Mouse (Mus musculus) forebrain, embryonic 16.5 days (tissue): ENCODE data around the gene Sfxn3. TPM values are rescaled to one million over a fixed set of nuclear protein-coding genes. Genes with fewer than 3 reads are reported as not detected.

ENCODE experiments used
- ATAC-seq: fragments of 200-750 bp; cut with Nextera tagmentation; 2 replicates; pipeline ENCODE4 v1.8.0; 2017; ENCODE audit warnings: mild to moderate bottlenecking, moderate library complexity
- H3K27ac ChIP-seq: fragments of 300-500 bp; sonication (generic); 2 replicates; pipeline ENCODE4 v1.5.1; 2014; ENCODE audit warnings: low read length, control low read depth
- H3K27me3 ChIP-seq: fragments of 300-500 bp; sonication (generic); replicated peaks from 2 replicates; pipeline ENCODE4 v1.6.1; 2014; ENCODE audit warnings: low read length; ENCODE audit not compliant: control insufficient read depth, insufficient read depth
- H3K36me3 ChIP-seq: fragments of 300-500 bp; sonication (generic); 2 replicates; pipeline ENCODE4 v1.6.1; 2014; ENCODE audit not compliant: control insufficient read depth, insufficient read depth
- H3K4me1 ChIP-seq: fragments of 300-500 bp; sonication (generic); replicated peaks from 2 replicates; pipeline ENCODE4 v1.6.1; 2014; ENCODE audit warnings: low read length; ENCODE audit not compliant: control insufficient read depth, insufficient read depth
- H3K4me2 ChIP-seq: fragments of 300-500 bp; sonication (generic); 2 replicates; pipeline ENCODE4 v1.6.1; 2014; ENCODE audit warnings: mild to moderate bottlenecking, low read length, control low read depth
- H3K4me3 ChIP-seq: fragments of 300-500 bp; sonication (generic); replicated peaks from 2 replicates; pipeline ENCODE4 v1.5.1; 2014; ENCODE audit warnings: mild to moderate bottlenecking, low read length, control low read depth
- H3K9ac ChIP-seq: fragments of 300-500 bp; sonication (generic); replicated peaks from 2 replicates; pipeline ENCODE4 v1.6.1; 2014; ENCODE audit warnings: low read depth, low read length, control low read depth
- H3K9me3 ChIP-seq: fragments of 300-500 bp; sonication (generic); 2 replicates; pipeline ENCODE4 v1.6.1; 2016; ENCODE audit warnings: low read length; ENCODE audit not compliant: control insufficient read depth
- WGBS: fragments of 180-500 bp; shearing (Covaris S2); extraction: QIAGEN DNeasy Blood & Tissue Kit; methylation state at CpG from one replicate; pipeline ENCODE4 v1.1.7; 2014; 5-methylcytosine and 5-hydroxymethylcytosine counted together
- polyA plus RNA-seq: library from polyadenylated mRNA; unstranded; fragments of >200 nt; fragmentation: Nextera tagmentation; extraction: Ambion mirVana; gene quantifications from 2 replicates; pipeline ENCODE4 v1.2.1, GENCODE M21; 2015

The Sfxn3 gene
- 69.5 and 80.3 TPM in 2 replicates for polyA plus RNA-seq

DNA sequence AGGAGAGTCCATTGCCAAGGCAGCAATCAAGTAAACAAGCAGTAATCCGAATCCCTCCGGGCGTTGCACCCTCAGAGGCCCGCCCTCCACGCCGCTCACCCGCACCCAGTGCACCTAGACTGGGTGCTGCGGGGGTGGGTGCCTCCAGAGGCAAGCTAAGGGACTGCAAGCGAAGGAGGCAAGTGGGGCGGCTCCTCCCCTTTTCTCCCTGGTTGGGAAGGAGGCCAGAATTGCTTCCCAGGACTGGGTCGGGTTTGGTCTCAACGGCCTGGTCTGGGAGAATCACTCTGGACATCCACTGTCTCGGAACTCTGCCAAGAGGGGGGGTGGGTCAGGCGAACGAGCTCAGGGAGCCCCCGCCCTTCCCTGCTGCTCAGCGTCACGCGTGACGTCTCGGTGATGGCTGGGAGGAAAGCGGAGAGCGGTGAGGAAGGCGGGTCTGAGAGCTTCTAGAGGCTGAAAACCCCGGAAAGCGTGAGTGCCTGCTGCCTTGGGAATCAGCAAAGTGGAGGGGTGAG, at the start of gene Sfxn3:
Gene Sfxn3 (plus strand): TSS at position 87 of the 518 bp plus-strand sequence.
- Histone ChIP-seq H3K9ac (peak within 1 kb of the TSS; percentile 49), H3K4me1 (peaks cover 39% of the 10 kb centered on the region), H3K27me3 (no peaks in the 10 kb centered on the region), H3K4me3 (peak within 1 kb of the TSS; percentile 44), H3K27ac (peak within 1 kb of the TSS; percentile 87), H3K4me2 (peak within 1 kb of the TSS; percentile 79), H3K9me3 (no peaks in the 10 kb centered on the region), H3K36me3 (peaks cover 8% of the 10 kb centered on the region; the same call in 1 of the 2 replicates)
- ATAC-seq, result peak; percentile 87
- under 1% methylated on average over 26 of the region's 26 CpGs for WGBS

GRCm38 (mm10) chr19:44997786-44998185, 49.5 kb upstream of the Sfxn3 start:
- 91% methylated on average over 11 of the region's 11 CpGs for WGBS
- peaks cover 22% of the 10 kb centered on the region for H3K36me3 ChIP-seq

DNA sequence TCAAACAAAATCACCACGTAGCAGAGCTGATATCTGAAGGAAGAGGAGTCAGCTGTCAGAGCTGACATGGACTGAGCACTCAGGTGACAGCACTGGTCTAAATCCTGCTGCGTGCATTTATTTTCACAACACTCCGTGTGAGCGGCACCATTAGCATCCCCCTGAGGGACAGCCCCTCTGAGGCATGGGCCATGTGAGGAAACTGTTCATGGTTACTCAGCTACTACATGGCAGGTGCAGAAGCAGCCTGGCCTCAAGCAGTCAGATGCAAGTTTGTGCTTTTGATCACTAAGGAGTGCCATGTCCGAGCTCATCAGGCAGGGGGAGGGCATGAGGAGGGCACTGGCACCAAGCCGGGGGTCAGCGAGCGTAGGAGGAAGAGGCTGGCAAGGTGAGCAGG, 47.7 kb upstream of the Sfxn3 start:
- Histone ChIP-seq H3K27ac (no peak overlapping the region), H3K4me1 (no peaks in the 10 kb centered on the region), H3K27me3 (no peaks in the 10 kb centered on the region), H3K36me3 (peaks cover 22% of the 10 kb centered on the region), H3K9ac (no peak overlapping the region), H3K4me2 (no peak overlapping the region), H3K4me3 (no peak overlapping the region), H3K9me3 (no peaks in the 10 kb centered on the region)
- ATAC-seq, result no peak
- 95% methylated on average over 8 of the region's 8 CpGs for WGBS

More at GRCm38 (mm10) chr19:44997786-44998185, 49.5 kb upstream of the Sfxn3 start:
- H3K27me3 ChIP-seq, result no peaks in the 10 kb centered on the region
- H3K4me3 ChIP-seq, result no peak overlapping the region
- H3K9me3 ChIP-seq, result no peaks in the 10 kb centered on the region
- no peaks in the 10 kb centered on the region for H3K4me1 ChIP-seq
- H3K9ac ChIP-seq, result no peak overlapping the region
- no peak overlapping the region for H3K4me2 ChIP-seq
- no peak overlapping the region for H3K27ac ChIP-seq
- no peak for ATAC-seq

- Histone ChIP-seq H3K36me3 (peaks cover 19% of the 10 kb centered on the region), H3K4me2 (no peak overlapping the region), H3K27ac (no peak overlapping the region), H3K27me3 (no peaks in the 10 kb centered on the region), H3K4me1 (peaks cover 16% of the 10 kb centered on the region), H3K4me3 (no peak overlapping the region), H3K9me3 (no peaks in the 10 kb centered on the region), H3K9ac (no peak overlapping the region)
- 68% methylated on average over 3 of the region's 3 CpGs for WGBS
- ATAC-seq, result no peak
Observed at GRCm38 (mm10) chr19:45002301-45002700, 45.0 kb upstream of the Sfxn3 start.

- ATAC-seq, result no peak
- H3K9ac ChIP-seq, result no peak overlapping the region
- no peaks in the 10 kb centered on the region for H3K9me3 ChIP-seq
- peaks cover 10% of the 10 kb centered on the region for H3K36me3 ChIP-seq
- 88% methylated on average over 7 of the region's 7 CpGs for WGBS
- no peak overlapping the region for H3K27ac ChIP-seq
- no peak overlapping the region for H3K4me3 ChIP-seq
- peaks cover 21% of the 10 kb centered on the region for H3K4me1 ChIP-seq
- H3K27me3 ChIP-seq, result no peaks in the 10 kb centered on the region
- H3K4me2 ChIP-seq, result no peak overlapping the region
Observed at GRCm38 (mm10) chr19:45003740-45004516, 43.4 kb upstream of the Sfxn3 start.

DNA sequence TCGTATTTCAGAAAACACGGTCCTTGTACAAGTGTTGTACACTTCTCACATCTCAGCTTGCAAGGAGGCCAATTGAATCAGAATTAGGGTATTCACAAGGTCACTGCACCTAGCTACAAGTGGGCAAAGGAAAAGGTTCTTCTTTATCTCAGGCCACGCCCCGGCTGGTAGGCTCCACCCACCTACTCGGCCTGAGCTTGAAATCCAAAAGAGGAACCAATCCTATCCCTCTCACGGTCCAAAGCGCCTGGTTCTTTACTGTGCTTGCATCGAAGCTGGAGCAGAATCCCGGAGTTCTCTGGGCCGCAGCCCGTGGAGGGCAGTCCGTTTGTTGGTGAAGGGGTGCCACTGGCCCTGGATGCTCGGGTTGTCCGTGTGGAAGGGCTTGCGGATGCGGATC, 41.9 kb upstream of the Sfxn3 start, which contains the start of gene Twnk:
Gene Twnk (plus strand): TSS at position 220 of the 400 bp plus-strand sequence.
- peaks cover 6% of the 10 kb centered on the region for H3K36me3 ChIP-seq
- peak within 1 kb of the TSS; percentile 81 for H3K4me2 ChIP-seq
- no peaks in the 10 kb centered on the region for H3K9me3 ChIP-seq
- H3K4me1 ChIP-seq, result peaks cover 24% of the 10 kb centered on the region
- H3K4me3 ChIP-seq, result peak within 1 kb of the TSS; percentile 77
- WGBS, result 8% methylated on average over 16 of the region's 16 CpGs
- peak within 1 kb of the TSS; percentile 68 for H3K27ac ChIP-seq
- peak within 1 kb of the TSS; percentile 63 for H3K9ac ChIP-seq
- no peaks in the 10 kb centered on the region for H3K27me3 ChIP-seq
- no peak for ATAC-seq

DNA sequence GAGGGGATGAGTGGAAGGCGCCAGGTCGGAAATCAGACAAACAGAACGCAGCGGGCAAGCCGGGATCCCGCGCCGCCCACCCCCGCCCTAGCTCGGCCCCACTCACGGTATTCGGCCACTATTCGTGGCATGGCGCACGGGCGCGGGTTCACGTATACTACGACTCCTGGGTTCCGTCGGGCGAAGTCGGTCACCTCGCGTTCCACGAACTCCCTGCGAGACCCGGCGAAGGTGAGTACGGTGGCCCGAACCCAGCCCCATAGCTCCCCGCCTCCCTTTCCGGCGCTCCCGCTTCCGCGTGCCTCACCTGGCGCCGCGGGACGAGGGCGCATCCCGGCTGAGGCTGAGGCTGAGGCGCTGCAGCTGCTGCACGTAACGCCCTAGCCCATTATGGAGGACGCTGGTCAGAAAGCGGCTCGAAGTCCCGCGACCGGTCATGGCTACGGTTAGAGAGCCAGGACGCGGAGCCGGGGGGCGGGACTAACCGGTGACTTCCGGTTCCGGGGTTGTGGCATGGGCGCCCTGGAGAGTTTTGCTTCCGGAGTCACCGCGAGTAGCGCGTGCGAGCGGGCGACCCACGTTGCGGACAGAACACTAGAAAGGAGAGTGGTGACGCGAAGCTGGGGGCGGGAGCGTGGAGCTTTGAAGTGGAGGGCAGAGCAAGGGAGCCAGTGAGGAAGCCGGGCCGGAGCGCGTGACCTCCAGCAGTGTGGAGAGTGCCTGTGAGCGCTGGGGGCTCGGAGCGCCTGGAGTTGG, 41.2 kb upstream of the Sfxn3 start, which contains the start of gene Mrpl43:
Gene Mrpl43 (minus strand): TSS at position 486 of the 756 bp plus-strand sequence.
- ATAC-seq, result peak; percentile 92
- Histone ChIP-seq H3K4me1 (peaks cover 24% of the 10 kb centered on the region), H3K9ac (peak within 1 kb of the TSS; percentile 63), H3K27ac (peak within 1 kb of the TSS; percentile 68), H3K36me3 (peaks cover 8% of the 10 kb centered on the region), H3K27me3 (no peaks in the 10 kb centered on the region), H3K9me3 (no peaks in the 10 kb centered on the region), H3K4me3 (peak within 1 kb of the TSS; percentile 77), H3K4me2 (peak within 1 kb of the TSS; percentile 81)
- WGBS, result under 1% methylated on average over 82 of the region's 82 CpGs

GRCm38 (mm10) chr19:45007021-45007420, 40.3 kb upstream of the Sfxn3 start:
- 40% methylated on average over 17 of the region's 17 CpGs for WGBS
- H3K9me3 ChIP-seq, result no peaks in the 10 kb centered on the region

More at GRCm38 (mm10) chr19:45007021-45007420, 40.3 kb upstream of the Sfxn3 start:
- H3K9ac ChIP-seq, result peak overlapping the region; percentile 63
- H3K27me3 ChIP-seq, result no peaks in the 10 kb centered on the region
- no peak overlapping the region; the same call in 1 of the 2 replicates for H3K27ac ChIP-seq
- ATAC-seq, result no peak
- H3K4me1 ChIP-seq, result peaks cover 24% of the 10 kb centered on the region
- H3K36me3 ChIP-seq, result peaks cover 12% of the 10 kb centered on the region
- H3K4me3 ChIP-seq, result peak overlapping the region; percentile 77
- H3K4me2 ChIP-seq, result peak overlapping the region; percentile 81
